Mouse (Mus musculus) kidney, adult 8-10 months (tissue): ENCODE results near the gene Clta.

Experiments
- DNase-seq, 2 experiments: peaks; one replicate each; pipeline ENCODE4 v3.0.0; 2022

Clta gene

GRCm38 (mm10) chr4:44004126-44004525 is at the start of gene Clta:
Gene Clta, plus strand, starts transcription at chr4:44004452.
- no peak for DNase-seq

- DNase-seq, result peak in 1 of 2 experiments; percentile 61
Measured at GRCm38 (mm10) chr4:43957292-43957845, 46.9 kb upstream of the Clta start, which contains the start of gene Glipr2. Gene Glipr2, plus strand, starts transcription at chr4:43957401.

GRCm38 (mm10) chr4:43957846-43958461 is 46.3 kb upstream of the Clta start:
- DNase-seq, result no peak

- no peak for DNase-seq
Measured at GRCm38 (mm10) chr4:43959523-43960179, 44.6 kb upstream of the Clta start.

- DNase-seq, result no peak
Measured at GRCm38 (mm10) chr4:43960207-43960606, 44.0 kb upstream of the Clta start.

- peak; percentile 54 to 56 for DNase-seq
Measured at GRCm38 (mm10) chr4:43964326-43964833, 39.9 kb upstream of the Clta start.

GRCm38 (mm10) chr4:43964951-43965684 is 39.1 kb upstream of the Clta start:
- DNase-seq, result no peak

- no peak for DNase-seq
Measured at GRCm38 (mm10) chr4:43965856-43966535, 38.3 kb upstream of the Clta start.

GRCm38 (mm10) chr4:43968650-43969049 is 35.6 kb upstream of the Clta start:
- DNase-seq, result peak; percentile 66 to 72

- DNase-seq, result no peak
Measured at GRCm38 (mm10) chr4:43969373-43969772, 34.9 kb upstream of the Clta start.

- no peak for DNase-seq
Measured at GRCm38 (mm10) chr4:43970393-43971330, 33.6 kb upstream of the Clta start.

- no peak for DNase-seq
Measured at GRCm38 (mm10) chr4:43971541-43972136, 32.6 kb upstream of the Clta start.

GRCm38 (mm10) chr4:43972137-43972591 is 32.1 kb upstream of the Clta start:
- DNase-seq, result peak; percentile 19 to 57

GRCm38 (mm10) chr4:43973526-43973981 is 30.7 kb upstream of the Clta start:
- no peak for DNase-seq

- no peak for DNase-seq
Measured at GRCm38 (mm10) chr4:43974914-43975616, 29.2 kb upstream of the Clta start.

GRCm38 (mm10) chr4:43976223-43976740 is 28.0 kb upstream of the Clta start:
- DNase-seq, result no peak

GRCm38 (mm10) chr4:43978521-43979443 is 25.5 kb upstream of the Clta start:
- no peak for DNase-seq

GRCm38 (mm10) chr4:43979746-43980145 is 24.5 kb upstream of the Clta start:
- DNase-seq, result no peak

GRCm38 (mm10) chr4:43980236-43980635 is 24.0 kb upstream of the Clta start:
- DNase-seq, result no peak
